In the genomic region with DNA sequence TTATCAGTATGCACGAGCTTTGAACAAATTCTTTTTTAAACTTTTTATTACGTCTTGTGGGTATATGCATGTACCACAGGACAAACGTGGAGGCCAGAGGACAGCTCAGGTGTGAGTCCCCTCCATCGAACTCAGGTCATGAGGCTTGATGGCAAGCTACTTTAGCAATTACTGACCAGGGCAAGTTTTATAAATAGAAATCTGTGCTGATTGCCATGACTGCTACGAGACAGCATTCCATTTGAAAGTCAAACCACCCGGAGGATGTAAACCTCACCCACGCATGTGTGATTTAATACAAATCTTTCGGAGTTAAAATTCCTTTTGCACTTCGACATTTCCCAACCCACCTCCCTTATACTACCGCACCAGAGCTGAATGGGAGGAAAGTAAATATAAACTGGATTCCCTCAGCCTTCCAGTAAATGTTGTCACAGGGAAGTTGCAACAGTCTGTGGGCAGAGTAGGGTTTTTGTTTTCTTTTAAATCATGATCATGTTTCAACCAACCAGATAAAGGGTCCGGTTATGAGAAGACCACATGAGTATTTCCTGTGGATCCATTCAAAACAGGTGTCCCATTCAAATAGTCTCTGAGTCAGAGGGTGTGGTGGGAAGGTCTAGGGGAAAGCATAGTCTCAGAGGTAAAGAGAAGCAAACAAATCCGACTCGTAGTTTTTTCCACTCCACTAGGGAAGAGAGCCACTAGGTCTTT, we compare ENCODE assay signal across 8 mouse cellular contexts. TPM values are rescaled to one million over a fixed set of nuclear protein-coding genes. Genes with fewer than 3 reads are reported as not detected.
DNase-seq lines count a peak whose midpoint lies in the region; ATAC-seq and TF ChIP-seq lines count a peak whose summit lies in the region.

No protein-coding gene starts in this region.

- 16% methylated on average over 13 of the region's 13 CpGs for WGBS in lung, postnatal 0 days
- 59% methylated on average over 13 of the region's 13 CpGs for WGBS in forebrain, embryonic 10.5 days
- WGBS in hindbrain, postnatal 0 days = 41% methylated on average over 13 of the region's 13 CpGs
- WGBS in midbrain, embryonic 14.5 days = 56% methylated on average over 13 of the region's 13 CpGs

- H3K9me3 ChIP-seq in lung, postnatal 0 days (ENCODE audit: low read length) = no peaks in the 10 kb centered on the region
- no peaks in the 10 kb centered on the region for H3K9me3 ChIP-seq in forebrain, embryonic 10.5 days
- no peaks in the 10 kb centered on the region for H3K9me3 ChIP-seq in hindbrain, postnatal 0 days (ENCODE audit: low read length)
- no peaks in the 10 kb centered on the region for H3K9me3 ChIP-seq in midbrain, embryonic 14.5 days (ENCODE audit: control insufficient read depth, low read length)

- no peak for TF ChIP-seq CTCF in lung, postnatal 0 days (IDR thresholded peaks at IDR 0.05)
- no peak for TF ChIP-seq CTCF in hindbrain, postnatal 0 days (IDR thresholded peaks at IDR 0.05; ENCODE audit: low read depth)

- peak overlapping the region; percentile 85 for H3K4me2 ChIP-seq in lung, postnatal 0 days (replicated peaks; ENCODE audit: low read depth, low read length)
- H3K4me2 ChIP-seq in hindbrain, postnatal 0 days (ENCODE audit: low read depth, low read length) = peak overlapping the region; percentile 82
- peak overlapping the region; percentile 85 for H3K4me2 ChIP-seq in midbrain, embryonic 14.5 days (ENCODE audit: low read length)

- H3K4me3 ChIP-seq in lung, postnatal 0 days (ENCODE audit: low read depth, low read length) = peak overlapping the region; percentile 61
- peak overlapping the region; percentile 82 for H3K4me3 ChIP-seq in forebrain, embryonic 10.5 days
- H3K4me3 ChIP-seq in hindbrain, postnatal 0 days (ENCODE audit: low read length) = peak overlapping the region; percentile 77
- H3K4me3 ChIP-seq in midbrain, embryonic 14.5 days (replicated peaks; ENCODE audit: low read depth, low read length) = peak overlapping the region; percentile 79

- peak; percentile 48 for ATAC-seq in lung, postnatal 0 days
- ATAC-seq in hindbrain, postnatal 0 days = peak; percentile 22; the same call in 1 of the 2 replicates
- ATAC-seq in midbrain, embryonic 14.5 days (ENCODE audit: low FRiP score, low TSS enrichment) = peak; percentile 22; the same call in 1 of the 2 replicates

- peak; percentile 70 for DNase-seq in lung, postnatal 0 days (ENCODE audit: low spot score)
- DNase-seq in lung, postnatal 4 days = no peak
- no peak for DNase-seq in forebrain, embryonic 10.5 days (ENCODE audit: extremely low spot score, low spot score)
- DNase-seq in hindbrain, postnatal 0 days (ENCODE audit: low spot score) = no peak
- no peak for DNase-seq in midbrain, embryonic 14.5 days
- no peak for DNase-seq in frontal cortex, postnatal 25 days (ENCODE audit: low spot score in 2 of 2)
- DNase-seq in layer of hippocampus, adult 9-11 months = no peak
- no peak for DNase-seq in spleen, adult 18-20 months

- peak overlapping the region; percentile 73; the same call in 1 of the 2 replicates for H3K27ac ChIP-seq in lung, postnatal 0 days (ENCODE audit: low read length)
- H3K27ac ChIP-seq in forebrain, embryonic 10.5 days = no peak overlapping the region
- H3K27ac ChIP-seq in hindbrain, postnatal 0 days = 0 out of 2 replicates have a peak overlapping the region, but pooled peaks have one; percentile 92
- no peak overlapping the region for H3K27ac ChIP-seq in midbrain, embryonic 14.5 days (replicated peaks; ENCODE audit: low read depth, low read length)

- peak; percentile 49 for TF ChIP-seq EP300 in lung, postnatal 0 days (IDR thresholded peaks at IDR 0.05)

- no peaks in the 10 kb centered on the region for H3K27me3 ChIP-seq in lung, postnatal 0 days (replicated peaks; ENCODE audit: insufficient read depth, low read length)
- no peaks in the 10 kb centered on the region for H3K27me3 ChIP-seq in forebrain, embryonic 10.5 days (ENCODE audit: poor library complexity, severe bottlenecking)
- no peaks in the 10 kb centered on the region for H3K27me3 ChIP-seq in hindbrain, postnatal 0 days (ENCODE audit: insufficient read depth, low read length)
- no peaks in the 10 kb centered on the region for H3K27me3 ChIP-seq in midbrain, embryonic 14.5 days (ENCODE audit: control insufficient read depth, insufficient read depth, low read length)

- no peaks in the 10 kb centered on the region for H3K36me3 ChIP-seq in lung, postnatal 0 days (ENCODE audit: insufficient read depth, low read length)
- H3K36me3 ChIP-seq in forebrain, embryonic 10.5 days (replicated peaks) = no peaks in the 10 kb centered on the region
- no peaks in the 10 kb centered on the region for H3K36me3 ChIP-seq in hindbrain, postnatal 0 days (ENCODE audit: insufficient read depth, low read length)
- H3K36me3 ChIP-seq in midbrain, embryonic 14.5 days (ENCODE audit: control insufficient read depth, insufficient read depth, low read length) = no peaks in the 10 kb centered on the region

- H3K9ac ChIP-seq in lung, postnatal 0 days (replicated peaks; ENCODE audit: low read depth) = no peak overlapping the region
- H3K9ac ChIP-seq in hindbrain, postnatal 0 days (replicated peaks; ENCODE audit: low read length) = peak overlapping the region; percentile 96; the same call in 1 of the 2 replicates
- H3K9ac ChIP-seq in midbrain, embryonic 14.5 days (replicated peaks; ENCODE audit: low read length) = peak overlapping the region; percentile 86

- no peaks in the 10 kb centered on the region for H3K4me1 ChIP-seq in lung, postnatal 0 days (ENCODE audit: insufficient read depth, low read depth, low read length)
- peaks cover 15% of the 10 kb centered on the region for H3K4me1 ChIP-seq in forebrain, embryonic 10.5 days
- peaks cover 4% of the 10 kb centered on the region; the same call in 1 of the 2 replicates for H3K4me1 ChIP-seq in hindbrain, postnatal 0 days (ENCODE audit: insufficient read depth, low read length)
- peaks cover 16% of the 10 kb centered on the region for H3K4me1 ChIP-seq in midbrain, embryonic 14.5 days (ENCODE audit: control insufficient read depth, insufficient read depth, low read length)

RNA-seq across cellular contexts. Expression of gene Aig1, which starts 0.7 kb away (rescaled TPM):
- 45.5 and 47.4 TPM in 2 replicates for polyA plus RNA-seq in lung, postnatal 0 days (2015; fragmentation: Nextera tagmentation; extraction: Ambion mirVana)
- polyA plus RNA-seq in forebrain, embryonic 10.5 days (2016; fragmentation: Nextera tagmentation; extraction: Ambion mirVana) = 21.8 and 22.1 TPM in 2 replicates
- total RNA-seq in hindbrain, postnatal 0 days (2014; rRNA removed) = 123 and 126 TPM in 2 replicates
- polyA plus RNA-seq in hindbrain, postnatal 0 days (2015; fragmentation: Nextera tagmentation; extraction: Ambion mirVana) = 102 and 105 TPM in 2 replicates
- 76.0 and 81.5 TPM in 2 replicates for polyA plus RNA-seq in midbrain, embryonic 14.5 days (2014; fragmentation: Nextera tagmentation; extraction: Ambion mirVana)

Comparison
In these comparisons a context has a peak if more than half of its experiments do, and no peak if none do; other contexts are left out.
1. H3K27ac ChIP-seq: peak in lung, postnatal 0 days (single experiment) and hindbrain, postnatal 0 days (single experiment); none in forebrain, embryonic 10.5 days (single experiment) and midbrain, embryonic 14.5 days (single experiment).
2. Peak in every context shown above with its lines, with median percentiles within 50 percentile points of each other: ATAC-seq, H3K4me2 ChIP-seq and H3K4me3 ChIP-seq.